Mouse (Mus musculus): Measurements from ENCODE around the gene AK157302. TPM values are rescaled to one million over a fixed set of nuclear protein-coding genes. Genes with fewer than 3 reads are reported as not detected.

Gene AK157302
- total RNA-seq, 2 experiments from 2014 or later = 11.0 to 12.8 TPM

DNA sequence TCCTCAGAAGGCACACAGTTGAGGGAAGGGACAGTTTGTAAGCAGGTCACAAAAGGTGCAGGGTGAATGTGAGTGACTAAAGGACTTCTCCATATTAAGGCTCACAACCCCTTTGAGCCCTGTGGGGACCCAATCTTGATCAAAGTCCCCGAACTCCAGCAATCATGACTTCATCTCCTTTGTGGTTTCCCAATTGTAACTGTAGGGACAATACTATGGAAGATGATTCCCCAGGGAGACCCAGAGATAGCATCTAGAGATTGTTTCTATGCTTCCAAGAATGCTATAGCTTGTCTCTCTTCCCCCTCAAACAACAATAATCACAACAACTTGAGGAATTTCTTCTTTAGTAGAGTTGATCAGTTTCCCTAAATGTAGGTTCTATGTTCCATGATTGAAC is 47.7 kb downstream of the AK157302 start, which contains the start of gene Olfr1366:
Gene Olfr1366 (minus strand): TSS at position 101 of the 400 bp plus-strand sequence.
- no peak for DNase-seq

Small RNA genes within 50 kb of the gene (microRNA-seq; reads per million reads assigned to microRNA genes)
- not detected for gene Mir1896

Other genes with a start within 250 kb of the AK157302 start
- gene Gpx5, start 202.5 kb upstream of the AK157302 start, total RNA-seq (2021) = not detected
- not detected for gene Gpx6, start 183.1 kb upstream of the AK157302 start, total RNA-seq (2021)
- not detected for gene Olfr1367, start 148.3 kb upstream of the AK157302 start, total RNA-seq (2021)
- gene Zscan12, start 132.4 kb upstream of the AK157302 start, total RNA-seq (2021) = 10 to 100 TPM in 1 of 2 experiments, 1 to 10 TPM in 1; 8.5 to 10.6 TPM
- 10 to 100 TPM; 55.6 to 64.5 TPM for gene Zkscan3, start 92.5 kb upstream of the AK157302 start, total RNA-seq (2021)
- under 1 TPM; 0.79 to 0.89 TPM for gene Pgbd1, start 54.2 kb upstream of the AK157302 start, total RNA-seq (2021)
- gene Zscan26, start 41.5 kb upstream of the AK157302 start, total RNA-seq (2021) = 10 to 100 TPM; 34.5 to 39.7 TPM
- gene Nkapl, start 26.7 kb upstream of the AK157302 start, total RNA-seq (2021) = 1 to 10 TPM in 1 of 2 experiments, under 1 TPM in 1; 0.96 to 1.4 TPM
- 1 to 10 TPM; 2.1 to 2.6 TPM for gene Zkscan4, start 16.3 kb upstream of the AK157302 start, total RNA-seq (2021)
- not detected for gene Gm10065, start 15.8 kb upstream of the AK157302 start, total RNA-seq (2021)
- gene Gm11273, start 6.2 kb downstream of the AK157302 start, total RNA-seq (2021) = 10 to 100 TPM; 89.0 to 99.3 TPM
- gene Zkscan8, start 35.9 kb downstream of the AK157302 start, total RNA-seq (2021) = 10 to 100 TPM; 16.9 to 19.2 TPM
- not detected for gene Olfr1366, start 47.6 kb downstream of the AK157302 start, total RNA-seq (2021)
- gene Olfr1535, start 64.7 kb downstream of the AK157302 start, total RNA-seq (2021) = not detected
- gene Olfr1364, start 86.5 kb downstream of the AK157302 start, total RNA-seq (2021) = not detected
- not detected for gene Olfr1362, start 118.8 kb downstream of the AK157302 start, total RNA-seq (2021)
- not detected for gene Olfr11, start 147.3 kb downstream of the AK157302 start, total RNA-seq (2021)
- gene Olfr1361, start 168.2 kb downstream of the AK157302 start, total RNA-seq (2021) = not detected
- gene Olfr1360, start 182.2 kb downstream of the AK157302 start, total RNA-seq (2021) = not detected
- not detected for gene Olfr1359, start 202.9 kb downstream of the AK157302 start, total RNA-seq (2021)
- gene Hist1h2bl, start 220.9 kb downstream of the AK157302 start, total RNA-seq (2021) = 10 to 100 TPM; 60.4 to 64.6 TPM
- 10 to 100 TPM in 1 of 2 experiments, 1 to 10 TPM in 1; 7.6 to 50.2 TPM for gene Hist1h2ai, start 221.2 kb downstream of the AK157302 start, total RNA-seq (2021)
- 10 to 100 TPM; 68.3 to 81.7 TPM for gene Hist1h3h, start 222.4 kb downstream of the AK157302 start, total RNA-seq (2021)
- gene Hist1h2bm, start 226.8 kb downstream of the AK157302 start, total RNA-seq (2021) = 10 to 100 TPM; 17.4 to 18.8 TPM
- 10 to 100 TPM; 11.8 to 14.2 TPM for gene Hist1h4j, start 239.8 kb downstream of the AK157302 start, total RNA-seq (2021)

Data from adrenal gland, postnatal 36 days (tissue).